Mouse (Mus musculus) adrenal gland, adult 2 months (tissue): Measurements from ENCODE around the gene Nap1l1. TPM values are rescaled to one million over a fixed set of nuclear protein-coding genes. Genes with fewer than 3 reads are reported as not detected.
"Not testable (repeated sequence)": the region's sequence is repeated elsewhere in the genome, so short reads cannot be mapped to it uniquely, and the experiment has no call there.

Experiments used
- DNase-seq: peaks from one replicate; pipeline ENCODE4 v3.0.0; 2021
- polyA plus RNA-seq: library from polyadenylated mRNA; depleted of rRNA; stranded (reverse); fragments of >200 nt; gene quantifications from 2 replicates; pipeline ENCODE4 v1.2.3, GENCODE M21; 2012
- total RNA-seq, 2 experiments: library from RNA; stranded (reverse); gene quantifications; 2 replicates each; pipeline ENCODE4 v1.2.3; 2021

Gene Nap1l1
- total and polyA plus RNA-seq, 3 experiments = 1.8 to 139 (median 125) TPM

GRCm38 (mm10) chr10:111479599-111479998 lies 6.6 kb downstream of the Nap1l1 start:
- no peak for DNase-seq

GRCm38 (mm10) chr10:111482654-111483053 lies 9.6 kb downstream of the Nap1l1 start:
- no peak for DNase-seq

- DNase-seq = no peak
Measured at GRCm38 (mm10) chr10:111484079-111484478, 11.1 kb downstream of the Nap1l1 start.

GRCm38 (mm10) chr10:111488793-111489192 lies 15.8 kb downstream of the Nap1l1 start:
- DNase-seq = no peak

- DNase-seq = not testable (repeated sequence)
Measured at GRCm38 (mm10) chr10:111490079-111490478, 17.1 kb downstream of the Nap1l1 start.

GRCm38 (mm10) chr10:111495888-111496287 lies 22.9 kb downstream of the Nap1l1 start:
- peak; percentile 52 for DNase-seq

GRCm38 (mm10) chr10:111499892-111500291 lies 26.9 kb downstream of the Nap1l1 start:
- DNase-seq = no peak

GRCm38 (mm10) chr10:111503071-111503470 lies 30.0 kb downstream of the Nap1l1 start:
- DNase-seq = peak; percentile 76

- DNase-seq = peak; percentile 49
Measured at GRCm38 (mm10) chr10:111503716-111504115, 30.7 kb downstream of the Nap1l1 start.

- DNase-seq = no peak
Measured at GRCm38 (mm10) chr10:111504606-111505005, 31.6 kb downstream of the Nap1l1 start.

GRCm38 (mm10) chr10:111505406-111505805 lies 32.4 kb downstream of the Nap1l1 start:
- peak; percentile 48 for DNase-seq

- DNase-seq = peak; percentile 100
Measured at GRCm38 (mm10) chr10:111506101-111506925, 33.3 kb downstream of the Nap1l1 start, which contains the start of gene Phlda1. Gene Phlda1 (plus strand): TSS chr10:111506286.

- DNase-seq = no peak
Measured at GRCm38 (mm10) chr10:111506926-111507459, 34.0 kb downstream of the Nap1l1 start.

- peak; percentile 72 for DNase-seq
Measured at GRCm38 (mm10) chr10:111507460-111508211, 34.6 kb downstream of the Nap1l1 start.

GRCm38 (mm10) chr10:111508324-111509080 lies 35.5 kb downstream of the Nap1l1 start:
- peak; percentile 32 for DNase-seq

- peak; percentile 44 for DNase-seq
Measured at GRCm38 (mm10) chr10:111509103-111509784, 36.2 kb downstream of the Nap1l1 start.

- DNase-seq = peak; percentile 31
Measured at GRCm38 (mm10) chr10:111509981-111510380, 37.0 kb downstream of the Nap1l1 start.

GRCm38 (mm10) chr10:111510798-111511197 lies 37.8 kb downstream of the Nap1l1 start:
- DNase-seq = peak; percentile 69

- peak; percentile 54 for DNase-seq
Measured at GRCm38 (mm10) chr10:111512036-111512568, 39.1 kb downstream of the Nap1l1 start.

GRCm38 (mm10) chr10:111514282-111514885 lies 41.4 kb downstream of the Nap1l1 start:
- no peak for DNase-seq
